Mouse (Mus musculus) c-Kit-positive CD71-positive TER-119-positive erythroid progenitor cells, embryonic 14.5 days (primary cell): ENCODE measurements at regions not wholly inside any gene's neighbourhood (a gene's known extent, or its start where the extent isn't known, plus 50 kb on each side); places are given as distances from the start of the nearest gene placed in this dataset.
"Not testable (repeated sequence)": the region's sequence is repeated elsewhere in the genome, so short reads cannot be mapped to it uniquely, and the experiment has no call there.

Experiments
- DNase-seq: peaks from one replicate; pipeline ENCODE4 v3.0.0-alpha.2; 2013; ENCODE audit warnings: low spot score

GRCm38 (mm10) chr5:40901742-40902141 lies 806.2 kb downstream of the Rab28 start:
- DNase-seq, result no peak

GRCm38 (mm10) chr5:40882886-40883285 lies 825.1 kb downstream of the Rab28 start:
- no peak for DNase-seq

GRCm38 (mm10) chr5:40877756-40878155 lies 830.2 kb downstream of the Rab28 start:
- no peak for DNase-seq

- DNase-seq, result not testable (repeated sequence)
Observed at GRCm38 (mm10) chr5:40862349-40862748, 845.6 kb downstream of the Rab28 start.
